Mouse (Mus musculus): ENCODE results near the gene Krt26.

Gene Krt26

DNA sequence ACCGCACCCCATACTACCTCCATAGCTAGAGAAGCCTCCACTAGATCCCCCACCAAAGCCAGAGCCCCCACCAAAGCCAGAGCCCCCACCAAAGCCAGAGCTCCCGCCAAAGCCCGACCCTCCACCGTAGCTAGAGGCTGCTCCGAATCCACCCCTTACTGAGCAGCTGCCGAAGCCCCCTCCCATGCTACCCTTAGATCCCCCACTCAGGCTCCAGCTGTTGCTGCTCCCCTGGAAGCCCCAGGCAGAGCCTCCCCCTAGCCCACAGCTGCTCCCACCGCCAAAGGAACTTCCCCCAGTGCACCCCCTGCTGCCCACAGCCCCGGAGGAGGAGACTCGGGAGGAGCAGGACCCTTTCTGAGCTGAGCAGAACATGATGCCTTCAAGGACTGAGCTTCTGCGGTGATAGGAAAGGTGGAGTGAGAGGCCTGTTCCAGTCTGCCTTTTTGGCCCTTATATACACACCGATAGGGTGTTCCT is 52.9 kb downstream of the Krt26 start, which contains the start of gene Krt24:
Gene Krt24, minus strand, starts transcription at position 430 of the 480 bp plus-strand sequence.
- no peak for DNase-seq (ENCODE audit: low read depth, low spot score)

- peak; percentile 95 for DNase-seq (ENCODE audit: low read depth, low spot score)
Measured at GRCm38 (mm10) chr11:99284011-99284410, 53.8 kb downstream of the Krt26 start.

- no peak for DNase-seq (ENCODE audit: low read depth, low spot score)
Measured at GRCm38 (mm10) chr11:99283334-99283733, 54.4 kb downstream of the Krt26 start.

DNA sequence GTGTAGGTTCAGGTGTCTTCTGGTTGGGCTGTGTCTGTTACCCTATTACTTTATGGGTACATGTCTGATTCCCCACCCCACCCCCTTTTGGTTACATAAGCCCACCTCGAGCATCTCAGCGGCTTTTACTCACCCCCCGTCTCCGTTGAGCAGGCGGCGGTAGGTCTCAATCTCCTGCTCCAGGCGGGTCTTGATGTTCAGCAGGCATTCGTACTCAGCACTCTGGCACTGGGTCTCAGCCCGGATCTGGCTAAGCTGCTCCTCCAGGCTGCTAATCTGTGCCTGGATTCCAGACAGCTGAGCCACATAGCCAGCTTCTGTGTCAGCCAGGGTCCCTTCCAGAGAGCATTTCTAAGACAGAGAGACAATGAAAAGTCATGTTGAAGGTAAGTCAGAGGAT is 56.6 kb downstream of the Krt26 start:
- DNase-seq (ENCODE audit: low read depth, low spot score), result peak; percentile 83

- peak; percentile 80 for DNase-seq (ENCODE audit: low read depth, low spot score)
Measured at GRCm38 (mm10) chr11:99279986-99280385, 57.8 kb downstream of the Krt26 start.
